Mouse (Mus musculus) neural tube, embryonic 11.5 days (tissue): ENCODE measurements around the gene 2810021J22Rik. TPM values are rescaled to one million over a fixed set of nuclear protein-coding genes. Genes with fewer than 3 reads are reported as not detected.

ENCODE experiments used
- ATAC-seq: fragments of 200-750 bp; cut with Nextera tagmentation; 2 replicates; pipeline ENCODE4 v1.8.0; 2017; ENCODE audit warnings: moderate number of reproducible peaks, mild to moderate bottlenecking, moderate TSS enrichment, moderate library complexity; ENCODE audit not compliant: insufficient read depth, low FRiP score, low TSS enrichment
- DNase-seq: peaks from one replicate; pipeline ENCODE4 v3.0.0-alpha.2; 2015; ENCODE audit warnings: low spot score
- H3K27ac ChIP-seq: fragments of 300-500 bp; sonication (generic); 2 replicates; pipeline ENCODE4 v1.5.1; 2014; ENCODE audit warnings: low read depth, mild to moderate bottlenecking, low read length
- H3K27me3 ChIP-seq: fragments of 300-500 bp; sonication (generic); 2 replicates; pipeline ENCODE4 v1.6.1; 2014; ENCODE audit warnings: mild to moderate bottlenecking, low read length, mixed read lengths; ENCODE audit not compliant: control insufficient read depth, insufficient read depth
- H3K36me3 ChIP-seq: fragments of 300-500 bp; sonication (generic); 2 replicates; pipeline ENCODE4 v1.6.1; 2014; ENCODE audit warnings: mild to moderate bottlenecking, low read length, moderate library complexity, mixed read lengths; ENCODE audit not compliant: control insufficient read depth, insufficient read depth
- H3K4me1 ChIP-seq: fragments of 300-500 bp; sonication (generic); 2 replicates; pipeline ENCODE4 v1.6.1; 2014; ENCODE audit warnings: low read length, mixed read lengths; ENCODE audit not compliant: control insufficient read depth, insufficient read depth
- H3K4me2 ChIP-seq: fragments of 300-500 bp; sonication (generic); 2 replicates; pipeline ENCODE4 v1.6.1; 2014; ENCODE audit warnings: low read depth, mild to moderate bottlenecking, moderate library complexity
- H3K4me3 ChIP-seq: fragments of 300-500 bp; sonication (generic); 2 replicates; pipeline ENCODE4 v1.5.1; 2014; ENCODE audit warnings: low read depth, low read length
- H3K9ac ChIP-seq: fragments of 300-500 bp; sonication (generic); 2 replicates; pipeline ENCODE4 v1.6.1; 2014; ENCODE audit warnings: mild to moderate bottlenecking, low read length
- H3K9me3 ChIP-seq: fragments of 300-500 bp; sonication (generic); 2 replicates; pipeline ENCODE4 v1.6.1; 2016; ENCODE audit warnings: low read length; ENCODE audit not compliant: control insufficient read depth
- WGBS: fragments of 180-500 bp; shearing (Covaris S2); extraction: QIAGEN DNeasy Blood & Tissue Kit; methylation state at CpG from one replicate; pipeline ENCODE4 v1.1.7; 2014; 5-methylcytosine and 5-hydroxymethylcytosine counted together
- polyA plus RNA-seq: library from polyadenylated mRNA; unstranded; fragments of >200 nt; fragmentation: Nextera tagmentation; extraction: Ambion mirVana; gene quantifications from 2 replicates; pipeline ENCODE4 v1.2.1, GENCODE M21; 2014

Gene 2810021J22Rik
- polyA plus RNA-seq, 1 experiment from 2014 or later = 13.0 TPM

- no peak overlapping the region for H3K9ac ChIP-seq
- H3K36me3 ChIP-seq = no peaks in the 10 kb centered on the region
- peak overlapping the region; percentile 49 for H3K4me2 ChIP-seq
- H3K9me3 ChIP-seq = no peaks in the 10 kb centered on the region
- peak overlapping the region; percentile 76 for H3K4me3 ChIP-seq
- 0 out of 2 replicates have a peak, but pooled peaks have one; percentile 27 for ATAC-seq
- no peak for DNase-seq
- H3K4me1 ChIP-seq = peaks cover 6% of the 10 kb centered on the region; the same call in 1 of the 2 replicates
- H3K27ac ChIP-seq = no peak overlapping the region
- WGBS = 6% methylated on average over 8 of the region's 8 CpGs
- H3K27me3 ChIP-seq = no peaks in the 10 kb centered on the region
Observed at GRCm38 (mm10) chr11:58904410-58904718, 37.3 kb downstream of the 2810021J22Rik start.

GRCm38 (mm10) chr11:58904838-58905237 lies 37.8 kb downstream of the 2810021J22Rik start:
- Histone ChIP-seq H3K4me1 (peaks cover 6% of the 10 kb centered on the region; the same call in 1 of the 2 replicates), H3K9ac (no peak overlapping the region), H3K4me3 (no peak overlapping the region), H3K27me3 (no peaks in the 10 kb centered on the region), H3K27ac (no peak overlapping the region), H3K36me3 (no peaks in the 10 kb centered on the region), H3K4me2 (no peak overlapping the region), H3K9me3 (no peaks in the 10 kb centered on the region)
- DNase-seq = peak; percentile 32
- no peak for ATAC-seq
- 45% methylated on average over 6 of the region's 6 CpGs for WGBS

- Histone ChIP-seq H3K4me3 (no peak overlapping the region), H3K9ac (no peak overlapping the region), H3K27ac (no peak overlapping the region), H3K36me3 (no peaks in the 10 kb centered on the region), H3K4me2 (no peak overlapping the region), H3K27me3 (no peaks in the 10 kb centered on the region), H3K4me1 (no peaks in the 10 kb centered on the region), H3K9me3 (no peaks in the 10 kb centered on the region)
- ATAC-seq (no peak), DNase-seq (no peak)
- WGBS = 83% methylated on average over 1 of the region's 1 CpGs
Observed at GRCm38 (mm10) chr11:58913776-58914175, 46.8 kb downstream of the 2810021J22Rik start.

- H3K4me3 ChIP-seq = 0 out of 2 replicates have a peak overlapping the region, but pooled peaks have one; percentile 19
- no peaks in the 10 kb centered on the region for H3K36me3 ChIP-seq
- no peak for ATAC-seq
- 0 out of 2 replicates have a peak overlapping the region, but pooled peaks have one; percentile 40 for H3K9ac ChIP-seq
- no peaks in the 10 kb centered on the region for H3K9me3 ChIP-seq
- no peak overlapping the region for H3K27ac ChIP-seq
- DNase-seq = peak; percentile 35
- no peaks in the 10 kb centered on the region for H3K4me1 ChIP-seq
- 21% methylated on average over 17 of the region's 17 CpGs for WGBS
- peak overlapping the region; percentile 36 for H3K4me2 ChIP-seq
- no peaks in the 10 kb centered on the region for H3K27me3 ChIP-seq
Observed at GRCm38 (mm10) chr11:58914461-58915028, 47.5 kb downstream of the 2810021J22Rik start.

GRCm38 (mm10) chr11:58916879-58917744 lies 50.1 kb downstream of the 2810021J22Rik start:
- peak; percentile 47 for DNase-seq
- Histone ChIP-seq H3K27me3 (no peaks in the 10 kb centered on the region), H3K4me2 (no peak overlapping the region), H3K27ac (no peak overlapping the region), H3K9me3 (no peaks in the 10 kb centered on the region), H3K4me3 (no peak overlapping the region), H3K36me3 (no peaks in the 10 kb centered on the region), H3K9ac (no peak overlapping the region), H3K4me1 (no peaks in the 10 kb centered on the region)
- WGBS = 53% methylated on average over 14 of the region's 14 CpGs
- ATAC-seq = no peak

DNA sequence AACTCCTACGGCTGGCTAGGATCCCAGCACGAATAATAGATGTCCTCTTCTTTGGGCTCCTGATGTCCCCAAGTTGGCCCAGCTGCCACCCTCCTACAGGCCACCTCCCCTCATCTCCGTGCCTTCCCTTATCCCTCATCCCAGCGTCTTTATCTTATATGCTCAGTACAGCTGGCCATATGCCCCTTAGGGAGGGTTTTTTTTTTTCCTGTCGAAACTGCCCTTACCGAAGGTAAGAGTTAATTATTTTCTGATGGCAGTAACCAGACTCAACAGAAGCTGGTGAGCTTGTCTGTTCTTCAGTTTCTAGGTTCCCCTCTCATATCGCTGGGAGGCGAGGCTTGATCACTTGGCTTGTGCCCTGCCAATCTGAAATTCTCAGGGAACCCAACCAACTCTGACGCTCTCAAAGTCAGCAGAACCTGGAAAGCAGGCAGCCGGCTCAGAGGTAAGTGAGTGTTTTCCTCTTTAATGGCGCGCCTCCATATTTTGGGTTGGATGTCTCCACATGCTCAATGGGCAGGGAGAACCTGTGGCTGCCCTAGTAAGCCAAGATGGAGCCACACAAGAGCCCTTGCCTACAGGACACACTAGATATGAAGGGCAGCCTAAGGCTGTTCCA lies 50.8 kb downstream of the 2810021J22Rik start, which contains the start of gene Btnl10:
TSS of gene Btnl10 (plus strand) at position 164 of the 622 bp plus-strand sequence.
- Histone ChIP-seq H3K36me3 (no peaks in the 10 kb centered on the region), H3K4me3 (no peak within 1 kb of the TSS), H3K9ac (no peak within 1 kb of the TSS), H3K27me3 (no peaks in the 10 kb centered on the region), H3K4me1 (no peaks in the 10 kb centered on the region), H3K4me2 (no peak within 1 kb of the TSS), H3K9me3 (no peaks in the 10 kb centered on the region), H3K27ac (no peak within 1 kb of the TSS)
- no peak for ATAC-seq
- WGBS = 87% methylated on average over 12 of the region's 12 CpGs
- no peak for DNase-seq

DNA sequence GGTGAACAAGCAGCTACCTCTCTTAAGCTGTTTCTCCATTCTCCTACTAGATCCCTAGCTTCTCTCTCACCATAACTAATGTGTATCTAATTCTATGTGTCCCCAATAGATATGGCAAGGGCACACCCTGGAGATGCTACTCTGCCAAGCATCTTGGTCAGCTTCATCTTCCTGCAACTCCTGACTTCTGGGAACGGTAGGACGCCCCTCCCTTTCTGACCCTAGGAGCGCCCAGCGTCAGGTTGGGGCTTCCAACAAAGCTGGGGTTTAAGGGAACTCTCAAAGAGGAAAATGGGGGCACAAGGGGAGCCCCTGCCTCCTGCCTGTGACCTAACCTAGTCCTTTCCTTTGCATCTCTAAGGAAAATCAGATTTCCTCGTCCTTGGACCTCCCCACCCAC lies 51.7 kb downstream of the 2810021J22Rik start:
- H3K4me1 ChIP-seq = no peaks in the 10 kb centered on the region
- H3K9me3 ChIP-seq = no peaks in the 10 kb centered on the region
- no peak overlapping the region for H3K4me2 ChIP-seq
- H3K9ac ChIP-seq = no peak overlapping the region
- H3K4me3 ChIP-seq = no peak overlapping the region
- WGBS = 73% methylated on average over 5 of the region's 5 CpGs
- no peaks in the 10 kb centered on the region for H3K36me3 ChIP-seq
- no peak for DNase-seq
- ATAC-seq = no peak
- no peaks in the 10 kb centered on the region for H3K27me3 ChIP-seq
- H3K27ac ChIP-seq = no peak overlapping the region

DNA sequence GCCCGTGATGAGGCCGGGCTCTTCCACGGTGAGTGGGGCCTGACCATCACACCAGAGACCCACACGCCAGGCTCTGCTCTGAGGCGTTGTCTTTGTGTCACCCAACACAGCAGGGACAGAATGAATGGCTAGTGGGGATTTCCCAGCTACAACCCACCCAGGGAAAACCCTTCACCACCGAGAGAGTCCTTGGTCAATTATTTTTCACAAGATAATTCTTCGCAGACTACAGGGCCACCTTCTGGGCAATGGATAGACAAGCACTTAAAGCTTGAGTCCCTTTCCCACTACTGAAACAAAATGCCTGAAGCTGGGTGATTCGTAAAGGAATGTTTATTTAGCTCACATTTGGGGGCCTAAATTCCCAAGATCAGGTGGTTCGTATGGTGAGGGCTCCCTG lies 55.4 kb downstream of the 2810021J22Rik start:
- Histone ChIP-seq H3K4me1 (no peaks in the 10 kb centered on the region), H3K27ac (no peak overlapping the region), H3K9me3 (no peaks in the 10 kb centered on the region), H3K27me3 (no peaks in the 10 kb centered on the region), H3K4me3 (no peak overlapping the region), H3K36me3 (no peaks in the 10 kb centered on the region), H3K9ac (no peak overlapping the region), H3K4me2 (no peak overlapping the region)
- ATAC-seq (no peak), DNase-seq (no peak)
- 84% methylated on average over 9 of the region's 9 CpGs for WGBS
